Mouse (Mus musculus) megakaryocyte, embryonic 14.5 days (primary cell): ENCODE data around the gene Bcl2l1.

ENCODE experiments used
- FLI1 ChIP-seq: IDR thresholded peaks from 2 replicates; pipeline ENCODE4 v1.6.1; 2012; ENCODE audit warnings: low read length, inconsistent platforms, mixed read lengths
- GATA1 ChIP-seq: IDR thresholded peaks from 3 replicates; pipeline ENCODE4 v1.6.1; 2012; ENCODE audit warnings: mixed read lengths, low read length, inconsistent platforms, borderline replicate concordance

GRCm38 (mm10) chr2:152734984-152735383 is 96.5 kb downstream of the Bcl2l1 start:
- TF ChIP-seq GATA1 (no peak), FLI1 (no peak)
